Comparison of ENCODE assay signal across 21 mouse cellular contexts in the genomic region with DNA sequence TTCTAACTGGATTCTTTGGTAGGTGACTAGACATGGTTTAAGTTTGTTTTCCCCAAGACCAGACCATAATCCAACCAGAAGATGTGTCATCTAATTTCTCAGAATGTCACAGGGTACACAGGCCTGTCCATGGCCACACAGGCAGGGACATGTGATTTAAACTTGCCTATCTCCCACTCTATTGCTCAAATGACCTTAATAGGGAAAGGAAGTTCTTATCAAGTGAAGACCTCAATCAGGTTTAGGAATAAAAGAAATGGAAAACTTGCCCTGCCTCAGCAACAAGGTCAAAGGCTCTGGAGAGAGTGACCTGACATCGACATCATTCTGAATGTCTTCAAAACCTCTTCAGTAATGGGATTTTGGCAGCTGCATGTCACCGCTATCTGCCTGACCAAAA.
"Had no signal": no experiment of that assay in that cellular context is flagged by ENCODE, and none has a peak within 500 bp of the region (broad histone marks: within the 10 kb centered on the region; RNA-seq: fewer than 3 reads in every experiment).

No protein-coding gene starts in this region.

- H3K4me3 ChIP-seq: limb, embryonic 12.5 days; limb, embryonic 15.5 days; midbrain, embryonic 12.5 days; midbrain, embryonic 15.5 days; neural tube, embryonic 12.5 days; neural tube, embryonic 15.5 days had no signal

- H3K27me3 ChIP-seq: limb, embryonic 12.5 days; limb, embryonic 15.5 days; midbrain, embryonic 12.5 days; midbrain, embryonic 15.5 days; neural tube, embryonic 12.5 days; neural tube, embryonic 15.5 days had no signal

- H3K27ac ChIP-seq: limb, embryonic 12.5 days; limb, embryonic 15.5 days; liver, embryonic 14.5 days; macrophage; midbrain, embryonic 12.5 days; midbrain, embryonic 15.5 days; neural tube, embryonic 12.5 days; neural tube, embryonic 15.5 days; stomach, postnatal 0 days had no signal

- DNase-seq: kidney, postnatal 25 days; left cerebral cortex, postnatal 4 days; liver, postnatal 0 days; lung, embryonic 14.5 days; right cerebral cortex, adult 18-20 months; right cerebral cortex, postnatal 14 days; right cerebral cortex, postnatal 4 days; thymus, adult 2 months; thymus, postnatal 14 days; thymus, postnatal 4 days had no signal

- H3K4me2 ChIP-seq: limb, embryonic 12.5 days; limb, embryonic 15.5 days; liver, embryonic 11.5 days; lung, embryonic 14.5 days; midbrain, embryonic 12.5 days; midbrain, embryonic 15.5 days; neural tube, embryonic 12.5 days; neural tube, embryonic 15.5 days had no signal

- H3K9ac ChIP-seq: limb, embryonic 12.5 days; limb, embryonic 15.5 days; liver, embryonic 14.5 days; liver, postnatal 0 days; lung, embryonic 14.5 days; midbrain, embryonic 12.5 days; midbrain, embryonic 15.5 days; neural tube, embryonic 12.5 days; neural tube, embryonic 15.5 days had no signal

- ATAC-seq: liver, postnatal 0 days; lung, postnatal 0 days; midbrain, embryonic 15.5 days had no signal

- H3K36me3 ChIP-seq: limb, embryonic 12.5 days; limb, embryonic 15.5 days; midbrain, embryonic 12.5 days; neural tube, embryonic 12.5 days; neural tube, embryonic 15.5 days had no signal

- H3K9me3 ChIP-seq: limb, embryonic 12.5 days; limb, embryonic 15.5 days; midbrain, embryonic 12.5 days; midbrain, embryonic 15.5 days; neural tube, embryonic 12.5 days; neural tube, embryonic 15.5 days had no signal

- H3K4me1 ChIP-seq: midbrain, embryonic 12.5 days had no signal
